In genomic region chr4:129514300-129514898, GRCm38 (mm10) we compare ENCODE assay signal across 8 mouse cellular contexts. TPM values are rescaled to one million over a fixed set of nuclear protein-coding genes. Genes with fewer than 3 reads are reported as not detected.
DNase-seq lines count a peak whose midpoint lies in the region; ATAC-seq and TF ChIP-seq lines count a peak whose summit lies in the region.

No protein-coding gene starts in this region.

- peak; percentile 87 for TF ChIP-seq CTCF in stomach, postnatal 0 days (IDR thresholded peaks at IDR 0.05; ENCODE audit: low read depth)

- no peaks in the 10 kb centered on the region for H3K9me3 ChIP-seq in erythroblast, embryonic 14.5 days (ENCODE audit: control insufficient read depth, low read length)
- no peaks in the 10 kb centered on the region for H3K9me3 ChIP-seq in hindbrain, embryonic 11.5 days (ENCODE audit: control insufficient read depth, low read length)
- H3K9me3 ChIP-seq in stomach, postnatal 0 days (ENCODE audit: control insufficient read depth, low read length): no peaks in the 10 kb centered on the region

- DNase-seq in cerebellum, postnatal 4 days (ENCODE audit: low spot score in 2 of 2): peak; percentile 66 to 85
- no peak for DNase-seq in cerebellum, postnatal 36 days
- peak; percentile 85 for DNase-seq in hindbrain, embryonic 11.5 days (ENCODE audit: low spot score)
- peak; percentile 73 for DNase-seq in liver
- peak; percentile 76 for DNase-seq in stomach, postnatal 0 days (ENCODE audit: low spot score)

- TF ChIP-seq EP300 in stomach, postnatal 0 days (optimal IDR thresholded peaks at IDR 0.05): no peak

- H3K4me2 ChIP-seq in hindbrain, embryonic 11.5 days (replicated peaks; ENCODE audit: low read depth, low read length): peak overlapping the region; percentile 78
- peak overlapping the region; percentile 60 for H3K4me2 ChIP-seq in myocyte (ENCODE audit: low read depth)
- peak overlapping the region; percentile 90 for H3K4me2 ChIP-seq in stomach, postnatal 0 days (replicated peaks; ENCODE audit: low read depth)

- H3K27ac ChIP-seq in hindbrain, embryonic 11.5 days (ENCODE audit: low read depth, low read length): peak overlapping the region; percentile 99
- peak overlapping the region; percentile 90 for H3K27ac ChIP-seq in stomach, postnatal 0 days (replicated peaks)

- H3K4me1 ChIP-seq in erythroblast, embryonic 14.5 days (ENCODE audit: control insufficient read depth): peaks cover 26% of the 10 kb centered on the region
- peaks cover 14% of the 10 kb centered on the region for H3K4me1 ChIP-seq in hindbrain, embryonic 11.5 days (replicated peaks; ENCODE audit: control insufficient read depth, insufficient read depth, low read length)
- H3K4me1 ChIP-seq in stomach, postnatal 0 days (replicated peaks; ENCODE audit: control insufficient read depth, insufficient read depth): 0 out of 2 replicates have a peak, but pooled peaks cover under 1% of the 10 kb centered on the region

- H3K9ac ChIP-seq in hindbrain, embryonic 11.5 days (ENCODE audit: low read depth, low read length): peak overlapping the region; percentile 100
- peak overlapping the region; percentile 97 for H3K9ac ChIP-seq in stomach, postnatal 0 days (ENCODE audit: low read length)

- H3K79me2 ChIP-seq in myocyte (ENCODE audit: control insufficient read depth, insufficient read depth): no peaks in the 10 kb centered on the region

- ATAC-seq in activated CD4-positive, CD25-positive, alpha-beta regulatory T cell, adult 4 months: peak; percentile 71
- peak; percentile 44 for ATAC-seq in hindbrain, embryonic 11.5 days (ENCODE audit: low FRiP score)
- peak; percentile 69 for ATAC-seq in stomach, postnatal 0 days (ENCODE audit: low FRiP score, low TSS enrichment)

- TF ChIP-seq POLR2A in myocyte (IDR thresholded peaks at IDR 0.05; ENCODE audit: insufficient read length, low read depth): no peak

- H3ac ChIP-seq in myocyte (ENCODE audit: control insufficient read depth, insufficient read length): peak overlapping the region; percentile 42

- H3K4me3 ChIP-seq in erythroblast, embryonic 14.5 days (replicated peaks): peak overlapping the region; percentile 64
- H3K4me3 ChIP-seq in hindbrain, embryonic 11.5 days (ENCODE audit: low read depth, low read length): peak overlapping the region; percentile 100
- peak overlapping the region; percentile 28 for H3K4me3 ChIP-seq in myocyte
- peak overlapping the region; percentile 94 for H3K4me3 ChIP-seq in stomach, postnatal 0 days (ENCODE audit: low read depth, low read length)

- H3K36me3 ChIP-seq in erythroblast, embryonic 14.5 days (ENCODE audit: control insufficient read depth): peaks cover 41% of the 10 kb centered on the region
- H3K36me3 ChIP-seq in hindbrain, embryonic 11.5 days (ENCODE audit: control insufficient read depth, insufficient read depth, low read length): peaks cover 3% of the 10 kb centered on the region; the same call in 1 of the 2 replicates
- H3K36me3 ChIP-seq in myocyte (ENCODE audit: control insufficient read depth, insufficient read depth): no peaks in the 10 kb centered on the region
- H3K36me3 ChIP-seq in stomach, postnatal 0 days (ENCODE audit: control insufficient read depth, insufficient read depth, low read length): peaks cover 4% of the 10 kb centered on the region; the same call in 1 of the 2 replicates

- peaks cover 45% of the 10 kb centered on the region for H3K27me3 ChIP-seq in erythroblast, embryonic 14.5 days (ENCODE audit: control insufficient read depth)
- no peaks in the 10 kb centered on the region for H3K27me3 ChIP-seq in hindbrain, embryonic 11.5 days (ENCODE audit: control insufficient read depth, insufficient read depth, low read length)
- no peaks in the 10 kb centered on the region for H3K27me3 ChIP-seq in myocyte (ENCODE audit: control insufficient read depth, insufficient read depth, insufficient read length)
- no peaks in the 10 kb centered on the region for H3K27me3 ChIP-seq in stomach, postnatal 0 days (ENCODE audit: control insufficient read depth, insufficient read depth, low read length)

- WGBS in hindbrain, embryonic 11.5 days: under 1% methylated on average over 29 of the region's 35 CpGs
- WGBS in stomach, postnatal 0 days: under 1% methylated on average over 31 of the region's 35 CpGs

TF ChIP-seq in myocyte, 11 proteins besides CTCF, POLR2A, EP300 and RAD21:
- TF ChIP-seq POLR2AphosphoS2 (IDR thresholded peaks at IDR 0.05; ENCODE audit: insufficient read length, low read depth) (peak; percentile 33), MYOG (IDR thresholded peaks at IDR 0.05; ENCODE audit: control insufficient read depth in 1 of 3, insufficient read depth in 1 of 3, insufficient read length in 2 of 3, low read depth in 2 of 3) (peak in 1 of 3 experiments; percentile 6), MAX (IDR thresholded peaks at IDR 0.05; ENCODE audit: low read depth) (no peak), MYOD1 (IDR thresholded peaks at IDR 0.05; ENCODE audit: control insufficient read depth in 1 of 3, insufficient read length in 2 of 3, low read depth in 2 of 3) (peak in 2 of 3 experiments; percentile 9 to 14)
TF ChIP-seq in myocyte: peak in this region for 3.

RNA-seq across cellular contexts. Expression of gene Marcksl1, which starts 1.0 kb away (rescaled TPM):
- polyA plus RNA-seq in activated CD4-positive, CD25-positive, alpha-beta regulatory T cell, adult 4 months (2017; shearing (Covaris generic)): 1 to 10 TPM; 3.6 to 3.8 TPM
- 1.2 and 1.4 TPM in 2 replicates for polyA plus RNA-seq in erythroblast, embryonic 14.5 days (2012)
- polyA plus RNA-seq in hindbrain, embryonic 11.5 days (2014; fragmentation: Nextera tagmentation; extraction: Ambion mirVana): 1,707 and 1,864 TPM in 2 replicates
- 41.6 TPM for polyA plus RNA-seq in myocyte (2012; fragmentation: generic; extraction: Trizol)
- 153 and 174 TPM in 2 replicates for polyA plus RNA-seq in stomach, postnatal 0 days (2015; fragmentation: Nextera tagmentation; extraction: Ambion mirVana)

RNA-seq across cellular contexts. Expression of gene Fam229a, which starts 23.4 kb away (rescaled TPM):
- polyA plus RNA-seq in activated CD4-positive, CD25-positive, alpha-beta regulatory T cell, adult 4 months (2017; shearing (Covaris generic)): not detected
- polyA plus RNA-seq in erythroblast, embryonic 14.5 days (2012): 1.5 and 1.9 TPM in 2 replicates
- not detected in 2 replicates for polyA plus RNA-seq in hindbrain, embryonic 11.5 days (2014; fragmentation: Nextera tagmentation; extraction: Ambion mirVana)
- 0.10 TPM for polyA plus RNA-seq in myocyte (2012; fragmentation: generic; extraction: Trizol)
- 0.36 and 0.44 TPM in 2 replicates for polyA plus RNA-seq in stomach, postnatal 0 days (2015; fragmentation: Nextera tagmentation; extraction: Ambion mirVana)

RNA-seq across cellular contexts. Expression of gene Tssk3, which starts 23.6 kb away (rescaled TPM):
- not detected for polyA plus RNA-seq in activated CD4-positive, CD25-positive, alpha-beta regulatory T cell, adult 4 months (2017; shearing (Covaris generic))
- not detected in 2 replicates for polyA plus RNA-seq in erythroblast, embryonic 14.5 days (2012)
- polyA plus RNA-seq in hindbrain, embryonic 11.5 days (2014; fragmentation: Nextera tagmentation; extraction: Ambion mirVana): not detected in 2 replicates
- not detected for polyA plus RNA-seq in myocyte (2012; fragmentation: generic; extraction: Trizol)
- 0.07 TPM in 1 of 2 replicates, not detected in the other for polyA plus RNA-seq in stomach, postnatal 0 days (2015; fragmentation: Nextera tagmentation; extraction: Ambion mirVana)

RNA-seq across cellular contexts. Expression of gene Hdac1, which starts 28.1 kb away (rescaled TPM):
- polyA plus RNA-seq in activated CD4-positive, CD25-positive, alpha-beta regulatory T cell, adult 4 months (2017; shearing (Covaris generic)): 100 to 1,000 TPM; 225 to 283 TPM
- 9.1 and 9.2 TPM in 2 replicates for polyA plus RNA-seq in erythroblast, embryonic 14.5 days (2012)
- 206 and 220 TPM in 2 replicates for polyA plus RNA-seq in hindbrain, embryonic 11.5 days (2014; fragmentation: Nextera tagmentation; extraction: Ambion mirVana)
- polyA plus RNA-seq in myocyte (2012; fragmentation: generic; extraction: Trizol): 50.4 TPM
- 110 TPM in 2 replicates for polyA plus RNA-seq in stomach, postnatal 0 days (2015; fragmentation: Nextera tagmentation; extraction: Ambion mirVana)

RNA-seq across cellular contexts. Expression of gene Bsdc1, which starts 53.0 kb away (rescaled TPM):
- polyA plus RNA-seq in activated CD4-positive, CD25-positive, alpha-beta regulatory T cell, adult 4 months (2017; shearing (Covaris generic)): 10 to 100 TPM; 22.7 to 24.8 TPM
- 87.8 and 92.9 TPM in 2 replicates for polyA plus RNA-seq in erythroblast, embryonic 14.5 days (2012)
- 25.6 and 26.3 TPM in 2 replicates for polyA plus RNA-seq in hindbrain, embryonic 11.5 days (2014; fragmentation: Nextera tagmentation; extraction: Ambion mirVana)
- polyA plus RNA-seq in myocyte (2012; fragmentation: generic; extraction: Trizol): 22.9 TPM
- 16.7 and 17.9 TPM in 2 replicates for polyA plus RNA-seq in stomach, postnatal 0 days (2015; fragmentation: Nextera tagmentation; extraction: Ambion mirVana)

Comparison
In these comparisons a context has a peak if more than half of its experiments do, and no peak if none do; other contexts are left out.
1. DNase-seq: peak in cerebellum, postnatal 4 days (2 of 2), hindbrain, embryonic 11.5 days (single experiment), liver (single experiment) and stomach, postnatal 0 days (single experiment); none in cerebellum, postnatal 36 days (0 of 2).
2. H3K4me3 ChIP-seq: peak in every context shown above with its lines; median percentile 100 in hindbrain, embryonic 11.5 days; 94 in stomach, postnatal 0 days; 64 in erythroblast, embryonic 14.5 days; 28 in myocyte.
3. Peak in every context shown above with its lines, with median percentiles within 50 percentile points of each other: ATAC-seq and H3K4me2 ChIP-seq.